Mouse (Mus musculus): ENCODE measurements around the gene Psat1. TPM values are rescaled to one million over a fixed set of nuclear protein-coding genes. Genes with fewer than 3 reads are reported as not detected.

The Psat1 gene
- 10 to 100 TPM; 25.4 to 27.6 TPM for total RNA-seq (2023)

GRCm38 (mm10) chr19:15947237-15947636, at the start of gene Psat1:
Gene Psat1 (minus strand): TSS chr19:15947337.

GRCm38 (mm10) chr19:15984449-15985171, 37.5 kb upstream of the Psat1 start, which contains the start of gene Cep78:
Gene Cep78 (minus strand): TSS chr19:15984989.

Other genes with a start within 250 kb of the Psat1 start
- 1 to 10 TPM; 6.9 to 7.9 TPM for gene Cep78, start 37.7 kb upstream of the Psat1 start, total RNA-seq (2023)
- gene Gnaq, start 185.5 kb upstream of the Psat1 start, total RNA-seq (2023): 10 to 100 TPM; 12.4 to 16.5 TPM